Mouse (Mus musculus): ENCODE measurements around the gene Ccnjl.

DNA sequence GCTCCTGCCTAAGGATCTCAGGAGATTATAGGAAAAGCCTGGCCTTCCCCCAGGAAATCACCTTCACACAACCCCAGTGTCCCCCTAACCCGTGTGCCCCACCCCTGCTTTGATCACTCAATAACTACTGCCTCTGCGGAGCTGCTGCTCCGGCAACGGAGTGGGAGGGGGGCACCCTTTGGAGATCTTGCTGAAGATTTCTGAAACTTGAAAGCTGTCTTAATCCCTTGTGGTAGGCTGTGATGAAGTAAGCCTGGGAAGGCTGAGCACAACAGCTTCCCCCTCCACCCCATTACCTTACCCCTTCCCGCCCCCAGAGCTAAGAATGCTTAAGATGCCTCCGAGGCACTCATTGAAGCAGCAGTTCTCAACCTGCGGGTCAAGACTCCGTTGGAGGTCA is 37.3 kb downstream of the Ccnjl start:
- TF ChIP-seq POLR2A (IDR thresholded peaks at IDR 0.05; ENCODE audit: low read depth, low read length), result no peak
- TF ChIP-seq CTCF (IDR thresholded peaks at IDR 0.05; ENCODE audit: extremely low read depth, insufficient read length, insufficient replicate concordance, low read depth, low read length), result no peak
